Mouse (Mus musculus): ENCODE results near the gene Nmrk1. TPM values are rescaled to one million over a fixed set of nuclear protein-coding genes. Genes with fewer than 3 reads are reported as not detected.

Gene Nmrk1
- polyA plus RNA-seq, 1 experiment: 10.7 TPM

GRCm38 (mm10) chr19:18589276-18589675 lies 42.5 kb upstream of the Nmrk1 start:
- Histone ChIP-seq H3K4me1 (ENCODE audit: control insufficient read depth, insufficient read depth, low read length) (no peaks in the 10 kb centered on the region), H3K27ac (ENCODE audit: insufficient read depth, low read length) (no peak overlapping the region), H3K4me3 (replicated peaks; ENCODE audit: insufficient read depth, low read depth, low read length) (no peak overlapping the region), H3K27me3 (ENCODE audit: control insufficient read depth, insufficient read depth, low read length) (no peaks in the 10 kb centered on the region)
- WGBS: 73% methylated on average over 8 of the region's 8 CpGs
- DNase-seq: no peak
- no peak for TF ChIP-seq POLR2A (IDR thresholded peaks at IDR 0.05; ENCODE audit: borderline replicate concordance, insufficient read depth, low read length)
- no peak for TF ChIP-seq CTCF (IDR thresholded peaks at IDR 0.05; ENCODE audit: borderline replicate concordance, insufficient read depth, low read depth, low read length)

DNA sequence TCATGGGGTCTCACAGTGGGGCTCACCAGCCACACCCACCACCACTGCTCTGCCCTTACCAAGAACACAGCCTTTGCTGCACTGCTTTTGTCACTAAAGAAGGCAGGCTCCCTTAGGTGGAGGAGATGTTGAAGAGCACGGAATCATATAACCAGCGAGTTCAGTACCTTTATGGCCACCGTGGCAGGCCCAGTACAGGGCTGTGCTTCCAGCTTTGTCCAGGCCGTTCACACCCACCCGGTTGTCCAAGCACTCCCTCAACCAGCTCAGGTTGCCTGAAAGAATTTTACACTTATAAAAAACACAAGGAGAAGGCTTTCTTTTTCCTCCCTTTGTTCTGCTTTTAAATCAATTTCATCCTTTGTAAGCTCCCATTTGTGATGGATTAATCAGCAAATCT lies 41.5 kb upstream of the Nmrk1 start:
- Histone ChIP-seq H3K27me3 (ENCODE audit: control insufficient read depth, insufficient read depth, low read length) (no peaks in the 10 kb centered on the region), H3K4me3 (replicated peaks; ENCODE audit: insufficient read depth, low read depth, low read length) (no peak overlapping the region), H3K4me1 (ENCODE audit: control insufficient read depth, insufficient read depth, low read length) (no peaks in the 10 kb centered on the region), H3K27ac (ENCODE audit: insufficient read depth, low read length) (no peak overlapping the region)
- no peak for TF ChIP-seq CTCF (IDR thresholded peaks at IDR 0.05; ENCODE audit: borderline replicate concordance, insufficient read depth, low read depth, low read length)
- no peak for DNase-seq
- 79% methylated on average over 5 of the region's 5 CpGs for WGBS

DNA sequence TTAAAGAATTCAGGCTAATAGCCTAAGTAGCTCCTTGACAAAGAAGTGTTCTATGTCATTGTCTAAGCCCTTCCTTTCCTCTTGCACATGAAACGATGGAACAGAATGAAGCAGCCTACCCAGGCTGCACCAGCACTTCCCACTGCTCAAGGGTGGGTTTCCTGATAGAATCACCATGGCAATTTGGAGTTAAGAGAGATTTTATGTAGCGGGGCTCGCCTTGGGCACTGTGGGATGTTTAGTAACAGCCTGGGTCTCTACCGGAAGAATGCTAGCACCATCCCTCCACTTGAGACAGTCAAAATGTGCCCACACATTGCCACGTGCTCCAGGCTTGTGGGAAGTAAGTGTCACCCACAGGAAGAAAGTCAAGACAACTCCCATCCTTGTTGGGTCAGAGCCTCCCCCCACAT lies 40.8 kb upstream of the Nmrk1 start:
- no peak for TF ChIP-seq CTCF (IDR thresholded peaks at IDR 0.05; ENCODE audit: borderline replicate concordance, insufficient read depth, low read depth, low read length)
- H3K27me3 ChIP-seq (ENCODE audit: control insufficient read depth, insufficient read depth, low read length): no peaks in the 10 kb centered on the region
- no peaks in the 10 kb centered on the region for H3K4me1 ChIP-seq (ENCODE audit: control insufficient read depth, insufficient read depth, low read length)
- H3K27ac ChIP-seq (ENCODE audit: insufficient read depth, low read length): no peak overlapping the region
- 83% methylated on average over 5 of the region's 5 CpGs for WGBS
- no peak overlapping the region for H3K4me3 ChIP-seq (replicated peaks; ENCODE audit: insufficient read depth, low read depth, low read length)
- no peak for DNase-seq

- 76% methylated on average over 6 of the region's 6 CpGs for WGBS
- Histone ChIP-seq H3K27me3 (ENCODE audit: control insufficient read depth, insufficient read depth, low read length) (no peaks in the 10 kb centered on the region), H3K27ac (ENCODE audit: insufficient read depth, low read length) (no peak overlapping the region), H3K4me3 (replicated peaks; ENCODE audit: insufficient read depth, low read depth, low read length) (no peak overlapping the region), H3K4me1 (ENCODE audit: control insufficient read depth, insufficient read depth, low read length) (0 out of 2 replicates have a peak, but pooled peaks cover 3% of the 10 kb centered on the region)
- no peak for TF ChIP-seq CTCF (IDR thresholded peaks at IDR 0.05; ENCODE audit: borderline replicate concordance, insufficient read depth, low read depth, low read length)
- DNase-seq: no peak
Measured at GRCm38 (mm10) chr19:18592919-18593318, 38.8 kb upstream of the Nmrk1 start.

- 67% methylated on average over 10 of the region's 10 CpGs for WGBS
- no peak overlapping the region for H3K27ac ChIP-seq (ENCODE audit: insufficient read depth, low read length)
- TF ChIP-seq CTCF (IDR thresholded peaks at IDR 0.05; ENCODE audit: borderline replicate concordance, insufficient read depth, low read depth, low read length): no peak
- TF ChIP-seq POLR2A (IDR thresholded peaks at IDR 0.05; ENCODE audit: borderline replicate concordance, insufficient read depth, low read length): no peak
- H3K27me3 ChIP-seq (ENCODE audit: control insufficient read depth, insufficient read depth, low read length): no peaks in the 10 kb centered on the region
- DNase-seq: no peak
- H3K4me3 ChIP-seq (replicated peaks; ENCODE audit: insufficient read depth, low read depth, low read length): no peak overlapping the region
- 0 out of 2 replicates have a peak, but pooled peaks cover 3% of the 10 kb centered on the region for H3K4me1 ChIP-seq (ENCODE audit: control insufficient read depth, insufficient read depth, low read length)
Measured at GRCm38 (mm10) chr19:18593722-18594121, 38.0 kb upstream of the Nmrk1 start.

- TF ChIP-seq CTCF (IDR thresholded peaks at IDR 0.05; ENCODE audit: borderline replicate concordance, insufficient read depth, low read depth, low read length): no peak
- Histone ChIP-seq H3K27ac (ENCODE audit: insufficient read depth, low read length) (no peak overlapping the region), H3K27me3 (ENCODE audit: control insufficient read depth, insufficient read depth, low read length) (no peaks in the 10 kb centered on the region), H3K4me1 (ENCODE audit: control insufficient read depth, insufficient read depth, low read length) (0 out of 2 replicates have a peak, but pooled peaks cover 3% of the 10 kb centered on the region), H3K4me3 (replicated peaks; ENCODE audit: insufficient read depth, low read depth, low read length) (no peak overlapping the region)
- peak in 1 of 2 experiments; percentile 27 for DNase-seq
- WGBS: 25% methylated on average over 5 of the region's 5 CpGs
Measured at GRCm38 (mm10) chr19:18596876-18597275, 34.9 kb upstream of the Nmrk1 start.

- WGBS: 53% methylated on average over 6 of the region's 6 CpGs
Measured at GRCm38 (mm10) chr19:18597772-18598171, 34.0 kb upstream of the Nmrk1 start.

DNA sequence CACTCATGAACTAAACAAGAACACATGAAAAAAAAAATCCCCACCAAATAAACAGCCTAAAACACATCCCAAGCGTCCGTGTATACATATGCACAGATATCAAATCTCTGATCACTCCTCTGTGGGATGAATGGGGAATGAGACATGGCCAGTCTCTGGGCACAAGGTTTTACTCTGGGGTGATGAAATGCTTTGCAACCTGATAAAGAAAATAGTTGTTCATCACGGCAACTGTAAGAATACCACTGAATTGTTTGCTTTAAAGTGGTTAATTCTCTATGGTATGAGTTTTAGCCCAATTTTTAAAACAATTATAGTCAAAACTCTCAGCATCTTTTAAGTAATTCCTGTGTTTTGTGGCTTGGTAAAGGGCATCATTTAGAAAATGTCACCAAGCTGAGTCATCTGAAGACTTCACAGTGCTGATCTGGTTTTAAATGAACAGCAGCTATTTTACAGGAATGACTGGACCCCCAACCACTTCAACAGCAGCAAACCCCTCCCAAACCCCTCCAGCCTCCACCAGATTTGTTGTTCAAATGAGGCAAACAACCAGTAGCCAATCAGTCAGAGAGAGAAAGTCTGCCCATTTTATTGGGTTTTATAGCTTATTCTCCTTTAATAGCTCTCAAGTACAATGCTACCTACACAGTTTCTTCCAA lies 33.4 kb upstream of the Nmrk1 start:
- no peak for DNase-seq
- H3K27me3 ChIP-seq (ENCODE audit: control insufficient read depth, insufficient read depth, low read length): no peaks in the 10 kb centered on the region
- H3K27ac ChIP-seq (ENCODE audit: insufficient read depth, low read length): no peak overlapping the region
- no peak overlapping the region for H3K4me3 ChIP-seq (replicated peaks; ENCODE audit: insufficient read depth, low read depth, low read length)
- TF ChIP-seq POLR2A (IDR thresholded peaks at IDR 0.05; ENCODE audit: borderline replicate concordance, insufficient read depth, low read length): no peak
- TF ChIP-seq CTCF (IDR thresholded peaks at IDR 0.05; ENCODE audit: borderline replicate concordance, insufficient read depth, low read depth, low read length): no peak
- WGBS: 93% methylated on average over 3 of the region's 3 CpGs
- peaks cover 12% of the 10 kb centered on the region for H3K4me1 ChIP-seq (ENCODE audit: control insufficient read depth, insufficient read depth, low read length)

More at GRCm38 (mm10) chr19:18597772-18598171, 34.0 kb upstream of the Nmrk1 start:
- H3K4me1 ChIP-seq (ENCODE audit: control insufficient read depth, insufficient read depth, low read length): peaks cover 6% of the 10 kb centered on the region; the same call in 1 of the 2 replicates
- H3K27me3 ChIP-seq (ENCODE audit: control insufficient read depth, insufficient read depth, low read length): no peaks in the 10 kb centered on the region
- no peak overlapping the region for H3K4me3 ChIP-seq (replicated peaks; ENCODE audit: insufficient read depth, low read depth, low read length)
- no peak overlapping the region for H3K27ac ChIP-seq (ENCODE audit: insufficient read depth, low read length)
- TF ChIP-seq POLR2A (IDR thresholded peaks at IDR 0.05; ENCODE audit: borderline replicate concordance, insufficient read depth, low read length): no peak
- TF ChIP-seq CTCF (IDR thresholded peaks at IDR 0.05; ENCODE audit: borderline replicate concordance, insufficient read depth, low read depth, low read length): no peak
- DNase-seq: no peak
